Mouse (Mus musculus) embryonic facial prominence, embryonic 13.5 days (tissue): Measurements from ENCODE around the gene Yipf4. TPM values are rescaled to one million over a fixed set of nuclear protein-coding genes. Genes with fewer than 3 reads are reported as not detected.
A peak's percentile ranks its signal among the peaks of the same experiment; 100 is the strongest.
"Not testable (repeated sequence)": the region's sequence is repeated elsewhere in the genome, so short reads cannot be mapped to it uniquely, and the experiment has no call there.

Experiments used
- ATAC-seq: fragments of 200-750 bp; cut with Nextera tagmentation; 2 replicates; pipeline ENCODE4 v1.8.0; 2017; ENCODE audit warnings: low read depth; ENCODE audit not compliant: insufficient number of reproducible peaks, insufficient read depth, low FRiP score, low TSS enrichment
- H3K27ac ChIP-seq: fragments of 300-500 bp; sonication (generic); 2 replicates; pipeline ENCODE4 v1.5.1; 2015; ENCODE audit warnings: moderate library complexity, mild to moderate bottlenecking, inconsistent platforms
- H3K27me3 ChIP-seq: fragments of 300-500 bp; sonication (generic); 2 replicates; pipeline ENCODE4 v1.6.1; 2015; ENCODE audit warnings: mild to moderate bottlenecking, inconsistent platforms
- H3K36me3 ChIP-seq: fragments of 300-500 bp; sonication (generic); 2 replicates; pipeline ENCODE4 v1.6.1; 2015; ENCODE audit warnings: mild to moderate bottlenecking, inconsistent platforms
- H3K4me1 ChIP-seq: fragments of 300-500 bp; sonication (generic); 2 replicates; pipeline ENCODE4 v1.6.1; 2015; ENCODE audit warnings: inconsistent platforms
- H3K4me2 ChIP-seq: fragments of 300-500 bp; sonication (generic); 2 replicates; pipeline ENCODE4 v1.6.1; 2015; ENCODE audit warnings: moderate library complexity, mild to moderate bottlenecking, inconsistent platforms
- H3K4me3 ChIP-seq: fragments of 300-500 bp; sonication (generic); 2 replicates; pipeline ENCODE4 v1.5.1; 2015; ENCODE audit warnings: mild to moderate bottlenecking, inconsistent platforms
- H3K9ac ChIP-seq: fragments of 300-500 bp; sonication (generic); 2 replicates; pipeline ENCODE4 v1.6.1; 2015; ENCODE audit warnings: mild to moderate bottlenecking, inconsistent platforms
- H3K9me3 ChIP-seq: fragments of 300-500 bp; sonication (generic); 2 replicates; pipeline ENCODE4 v1.6.1; 2016; ENCODE audit warnings: inconsistent platforms
- WGBS: fragments of 180-500 bp; shearing (Covaris S2); methylation state at CpG from one replicate; pipeline ENCODE4 v1.1.7; 2015; ENCODE audit warnings: mixed read lengths; 5-methylcytosine and 5-hydroxymethylcytosine counted together
- polyA plus RNA-seq: library from polyadenylated mRNA; unstranded; fragments of >200 nt; fragmentation: Nextera tagmentation; extraction: Ambion mirVana; gene quantifications from 2 replicates; pipeline ENCODE4 v1.2.1, GENCODE M21; 2015

The Yipf4 gene
- polyA plus RNA-seq, 1 experiment from 2014 or later: 56.5 TPM

- 79% methylated on average over 6 of the region's 6 CpGs for WGBS
- H3K9ac ChIP-seq, H3K4me3 ChIP-seq, H3K9me3 ChIP-seq, ATAC-seq, H3K4me2 ChIP-seq, H3K4me1 ChIP-seq, H3K27me3 ChIP-seq, H3K36me3 ChIP-seq, H3K27ac ChIP-seq: not testable (repeated sequence)
Observed at GRCm38 (mm10) chr17:74470133-74470532, 19.2 kb upstream of the Yipf4 start.

GRCm38 (mm10) chr17:74480361-74481069 lies 8.8 kb upstream of the Yipf4 start:
- ATAC-seq: no peak
- Histone ChIP-seq H3K27me3 (no peaks in the 10 kb centered on the region), H3K36me3 (no peaks in the 10 kb centered on the region), H3K4me2 (no peak overlapping the region), H3K27ac (no peak overlapping the region), H3K9ac (no peak overlapping the region), H3K4me3 (no peak overlapping the region), H3K4me1 (no peaks in the 10 kb centered on the region), H3K9me3 (no peaks in the 10 kb centered on the region)
- WGBS: 87% methylated on average over 14 of the region's 14 CpGs

GRCm38 (mm10) chr17:74489901-74490220 lies 568 bp downstream of the Yipf4 start:
- peak overlapping the region; percentile 67 for H3K4me2 ChIP-seq
- H3K9me3 ChIP-seq: no peaks in the 10 kb centered on the region
- H3K4me3 ChIP-seq: peak overlapping the region; percentile 99
- peaks cover 5% of the 10 kb centered on the region; the same call in 1 of the 2 replicates for H3K4me1 ChIP-seq
- under 1% methylated on average over 12 of the region's 12 CpGs for WGBS
- no peaks in the 10 kb centered on the region for H3K27me3 ChIP-seq
- no peak for ATAC-seq
- peak overlapping the region; percentile 91 for H3K9ac ChIP-seq
- H3K36me3 ChIP-seq: peaks cover 33% of the 10 kb centered on the region
- peak overlapping the region; percentile 78 for H3K27ac ChIP-seq

- H3K36me3 ChIP-seq: peaks cover 46% of the 10 kb centered on the region
- no peaks in the 10 kb centered on the region for H3K27me3 ChIP-seq
- no peak for ATAC-seq
- no peaks in the 10 kb centered on the region for H3K9me3 ChIP-seq
- H3K4me2 ChIP-seq: no peak overlapping the region
- no peak overlapping the region for H3K27ac ChIP-seq
- 94% methylated on average over 3 of the region's 3 CpGs for WGBS
- no peak overlapping the region for H3K9ac ChIP-seq
- no peak overlapping the region for H3K4me3 ChIP-seq
- H3K4me1 ChIP-seq: peaks cover 5% of the 10 kb centered on the region; the same call in 1 of the 2 replicates
Observed at GRCm38 (mm10) chr17:74491565-74491964, 2.3 kb downstream of the Yipf4 start.

- Histone ChIP-seq H3K36me3 (peaks cover 47% of the 10 kb centered on the region), H3K27me3 (no peaks in the 10 kb centered on the region), H3K4me1 (no peaks in the 10 kb centered on the region), H3K9ac (no peak overlapping the region), H3K9me3 (no peaks in the 10 kb centered on the region), H3K27ac (no peak overlapping the region), H3K4me3 (no peak overlapping the region), H3K4me2 (no peak overlapping the region)
- ATAC-seq: no peak
- 86% methylated on average over 4 of the region's 4 CpGs for WGBS
Observed at GRCm38 (mm10) chr17:74500204-74500603, 10.9 kb downstream of the Yipf4 start.

GRCm38 (mm10) chr17:74501085-74501484 lies 11.8 kb downstream of the Yipf4 start:
- no peak overlapping the region for H3K9ac ChIP-seq
- no peaks in the 10 kb centered on the region for H3K9me3 ChIP-seq
- H3K27ac ChIP-seq: no peak overlapping the region
- ATAC-seq: no peak
- H3K27me3 ChIP-seq: no peaks in the 10 kb centered on the region
- H3K4me1 ChIP-seq: no peaks in the 10 kb centered on the region
- no peak overlapping the region for H3K4me3 ChIP-seq
- no peak overlapping the region for H3K4me2 ChIP-seq
- H3K36me3 ChIP-seq: peaks cover 39% of the 10 kb centered on the region

- whole genome bisulfite sequencing: 61% methylated on average over 2 of the region's 2 CpGs
- no peaks in the 10 kb centered on the region for H3K9me3 ChIP-seq
- no peaks in the 10 kb centered on the region for H3K4me1 ChIP-seq
- no peak overlapping the region for H3K27ac ChIP-seq
- no peaks in the 10 kb centered on the region for H3K36me3 ChIP-seq
- H3K27me3 ChIP-seq: no peaks in the 10 kb centered on the region
- no peak overlapping the region for H3K9ac ChIP-seq
- no peak overlapping the region for H3K4me2 ChIP-seq
- H3K4me3 ChIP-seq: no peak overlapping the region
- no peak for ATAC-seq
Observed at GRCm38 (mm10) chr17:74507934-74508333, 18.6 kb downstream of the Yipf4 start.

GRCm38 (mm10) chr17:74508600-74508999 lies 19.3 kb downstream of the Yipf4 start:
- no peak overlapping the region for H3K27ac ChIP-seq
- 89% methylated on average over 3 of the region's 3 CpGs for WGBS
- ATAC-seq: no peak

GRCm38 (mm10) chr17:74512308-74512707 lies 23.0 kb downstream of the Yipf4 start:
- WGBS: 79% methylated on average over 2 of the region's 2 CpGs
- ATAC-seq: no peak

More at GRCm38 (mm10) chr17:74508600-74508999, 19.3 kb downstream of the Yipf4 start:
- Histone ChIP-seq H3K27me3 (no peaks in the 10 kb centered on the region), H3K36me3 (no peaks in the 10 kb centered on the region), H3K4me1 (no peaks in the 10 kb centered on the region), H3K9me3 (no peaks in the 10 kb centered on the region), H3K4me3 (no peak overlapping the region), H3K4me2 (no peak overlapping the region), H3K9ac (no peak overlapping the region)

GRCm38 (mm10) chr17:74522797-74523723 lies 33.8 kb downstream of the Yipf4 start:
- no peaks in the 10 kb centered on the region for H3K36me3 ChIP-seq
- no peak overlapping the region for H3K9ac ChIP-seq
- no peak for ATAC-seq
- H3K4me1 ChIP-seq: peaks cover 7% of the 10 kb centered on the region; the same call in 1 of the 2 replicates
- H3K4me2 ChIP-seq: no peak overlapping the region
- no peaks in the 10 kb centered on the region for H3K9me3 ChIP-seq
- H3K27ac ChIP-seq: no peak overlapping the region
- H3K4me3 ChIP-seq: no peak overlapping the region
- 80% methylated on average over 8 of the region's 8 CpGs for WGBS
- H3K27me3 ChIP-seq: no peaks in the 10 kb centered on the region

More at GRCm38 (mm10) chr17:74512308-74512707, 23.0 kb downstream of the Yipf4 start:
- Histone ChIP-seq H3K4me1 (no peaks in the 10 kb centered on the region), H3K9ac (no peak overlapping the region), H3K36me3 (no peaks in the 10 kb centered on the region), H3K9me3 (no peaks in the 10 kb centered on the region), H3K27ac (no peak overlapping the region), H3K27me3 (no peaks in the 10 kb centered on the region), H3K4me3 (no peak overlapping the region), H3K4me2 (no peak overlapping the region)

- no peak overlapping the region for H3K4me2 ChIP-seq
- peaks cover 18% of the 10 kb centered on the region for H3K4me1 ChIP-seq
- no peak overlapping the region for H3K9ac ChIP-seq
- no peaks in the 10 kb centered on the region for H3K27me3 ChIP-seq
- H3K36me3 ChIP-seq: no peaks in the 10 kb centered on the region
- ATAC-seq: no peak
- H3K27ac ChIP-seq: no peak overlapping the region
- H3K4me3 ChIP-seq: no peak overlapping the region
- 87% methylated on average over 2 of the region's 2 CpGs for WGBS
- H3K9me3 ChIP-seq: no peaks in the 10 kb centered on the region
Observed at GRCm38 (mm10) chr17:74526117-74526516, 36.8 kb downstream of the Yipf4 start.
